Mouse (Mus musculus): ENCODE data around the gene Eci2.
"Not testable (repeated sequence)": the region's sequence is repeated elsewhere in the genome, so short reads cannot be mapped to it uniquely, and the experiment has no call there.

GRCm38 (mm10) chr13:34972456-34972855 lies 54.4 kb downstream of the Eci2 start:
- TF ChIP-seq CTCF, POLR2A (IDR thresholded peaks at IDR 0.05; ENCODE audit: extremely low read depth, insufficient read depth, low read length): not testable (repeated sequence)
